In the genomic region with DNA sequence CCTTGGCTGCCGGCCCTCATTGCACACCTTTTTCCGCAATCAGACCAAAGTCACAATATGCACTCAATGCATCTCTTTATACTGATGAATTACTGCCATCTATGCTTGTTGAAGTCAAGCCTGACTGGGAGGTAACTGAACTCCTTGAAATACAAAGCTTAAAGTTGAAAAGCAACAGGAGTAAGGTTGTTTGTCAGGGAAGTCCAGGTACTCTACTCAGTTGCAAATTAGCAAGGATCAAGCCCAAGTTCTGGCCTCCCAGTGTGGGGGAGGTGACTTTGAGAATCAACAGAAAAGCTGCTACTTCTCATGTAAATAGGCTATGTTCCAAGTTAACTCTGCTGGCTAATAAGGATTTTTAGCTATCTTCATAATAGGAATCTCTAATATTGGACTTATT, we compare ENCODE assay signal across 15 mouse cellular contexts.
"Had no signal": no experiment of that assay in that cellular context is flagged by ENCODE, and none has a peak within 500 bp of the region (broad histone marks: within the 10 kb centered on the region; RNA-seq: fewer than 3 reads in every experiment).

No protein-coding gene starts in this region.

- H3K36me3 ChIP-seq: neural tube, embryonic 12.5 days; neural tube, embryonic 13.5 days; neural tube, embryonic 15.5 days; stomach, embryonic 15.5 days had no signal

- H3K4me1 ChIP-seq: neural tube, embryonic 12.5 days; neural tube, embryonic 13.5 days; neural tube, embryonic 15.5 days; stomach, embryonic 15.5 days had no signal

- H3K9me3 ChIP-seq: neural tube, embryonic 12.5 days; neural tube, embryonic 13.5 days; neural tube, embryonic 15.5 days; stomach, embryonic 15.5 days had no signal

- H3K9ac ChIP-seq: neural tube, embryonic 12.5 days; neural tube, embryonic 13.5 days; neural tube, embryonic 15.5 days; stomach, embryonic 15.5 days had no signal

- H3K27ac ChIP-seq: neural tube, embryonic 12.5 days; neural tube, embryonic 13.5 days; neural tube, embryonic 15.5 days; stomach, embryonic 15.5 days; stomach, postnatal 0 days had no signal

- DNase-seq: retina, postnatal 1 day; right cerebral cortex, adult 18-20 months; right cerebral cortex, postnatal 25 days; right cerebral cortex, postnatal 4 days; spleen, adult 18-20 months; thymus, adult 18-20 months; thymus, postnatal 14 days; thymus, postnatal 25 days; thymus, postnatal 36 days; thymus, postnatal 4 days had no signal

- H3K27me3 ChIP-seq: neural tube, embryonic 12.5 days; neural tube, embryonic 13.5 days; neural tube, embryonic 15.5 days; stomach, embryonic 15.5 days had no signal

- H3K4me3 ChIP-seq: neural tube, embryonic 12.5 days; neural tube, embryonic 13.5 days; neural tube, embryonic 15.5 days; stomach, embryonic 15.5 days had no signal
